Mouse (Mus musculus) hindbrain, embryonic 15.5 days (tissue): ENCODE data around the gene Chst5. TPM values are rescaled to one million over a fixed set of nuclear protein-coding genes. Genes with fewer than 3 reads are reported as not detected.

Experiments
- ATAC-seq: fragments of 200-750 bp; cut with Nextera tagmentation; 2 replicates; pipeline ENCODE4 v1.8.0; 2017; ENCODE audit warnings: low read depth, moderate number of reproducible peaks, moderate TSS enrichment; ENCODE audit not compliant: low FRiP score
- H3K27ac ChIP-seq: fragments of 300-500 bp; sonication (generic); replicated peaks from 2 replicates; pipeline ENCODE4 v1.5.1; 2015; ENCODE audit warnings: mild to moderate bottlenecking, inconsistent platforms
- H3K27me3 ChIP-seq: fragments of 300-500 bp; sonication (generic); 2 replicates; pipeline ENCODE4 v1.6.1; 2015; ENCODE audit warnings: control low read depth, inconsistent platforms
- H3K36me3 ChIP-seq: fragments of 300-500 bp; sonication (generic); 2 replicates; pipeline ENCODE4 v1.6.1; 2015; ENCODE audit warnings: control low read depth, inconsistent platforms
- H3K4me1 ChIP-seq: fragments of 300-500 bp; sonication (generic); replicated peaks from 2 replicates; pipeline ENCODE4 v1.6.1; 2015; ENCODE audit warnings: control low read depth, inconsistent platforms
- H3K4me2 ChIP-seq: fragments of 300-500 bp; sonication (generic); 2 replicates; pipeline ENCODE4 v1.6.1; 2015; ENCODE audit warnings: moderate library complexity, mild to moderate bottlenecking, inconsistent platforms
- H3K4me3 ChIP-seq: fragments of 300-500 bp; sonication (generic); 2 replicates; pipeline ENCODE4 v1.5.1; 2015; ENCODE audit warnings: mild to moderate bottlenecking, inconsistent platforms
- H3K9ac ChIP-seq: fragments of 300-500 bp; sonication (generic); 2 replicates; pipeline ENCODE4 v1.6.1; 2015; ENCODE audit warnings: inconsistent platforms
- H3K9me3 ChIP-seq: fragments of 300-500 bp; sonication (generic); 2 replicates; pipeline ENCODE4 v1.6.1; 2016; ENCODE audit warnings: control low read depth, inconsistent platforms
- WGBS: fragments of 180-500 bp; shearing (Covaris S2); methylation state at CpG from one replicate; pipeline ENCODE4 v1.1.7; 2015; 5-methylcytosine and 5-hydroxymethylcytosine counted together
- polyA plus RNA-seq: library from polyadenylated mRNA; unstranded; fragments of >200 nt; fragmentation: Nextera tagmentation; extraction: Ambion mirVana; gene quantifications from 2 replicates; pipeline ENCODE4 v1.2.1, GENCODE M21; 2015

Gene Chst5
- 3.2 and 4.9 TPM in 2 replicates for polyA plus RNA-seq

GRCm38 (mm10) chr8:111909621-111910450 lies at the start of gene Chst5:
Chst5 (minus strand) TSS chr8:111910447.
- peak within 1 kb of the TSS; percentile 88 for H3K4me2 ChIP-seq
- peak; percentile 63; the same call in 1 of the 2 replicates for ATAC-seq
- no peaks in the 10 kb centered on the region for H3K9me3 ChIP-seq
- peak within 1 kb of the TSS; percentile 44 for H3K4me3 ChIP-seq
- H3K27ac ChIP-seq = no peak within 1 kb of the TSS; the same call in 1 of the 2 replicates
- peaks cover 21% of the 10 kb centered on the region for H3K4me1 ChIP-seq
- H3K27me3 ChIP-seq = no peaks in the 10 kb centered on the region
- peak within 1 kb of the TSS; percentile 62 for H3K9ac ChIP-seq
- no peaks in the 10 kb centered on the region for H3K36me3 ChIP-seq
- 3% methylated on average over 41 of the region's 47 CpGs for WGBS

- Histone ChIP-seq H3K36me3 (peaks cover 46% of the 10 kb centered on the region), H3K27me3 (no peaks in the 10 kb centered on the region), H3K4me3 (no peak overlapping the region), H3K9me3 (no peaks in the 10 kb centered on the region), H3K27ac (no peak overlapping the region), H3K4me1 (no peaks in the 10 kb centered on the region), H3K9ac (no peak overlapping the region), H3K4me2 (no peak overlapping the region)
- 91% methylated on average over 2 of the region's 2 CpGs for WGBS
- ATAC-seq = no peak
These were observed 47.0 kb upstream of the Chst5 start for GRCm38 (mm10) chr8:111957231-111957630.

- no peak overlapping the region for H3K4me3 ChIP-seq
- no peaks in the 10 kb centered on the region for H3K4me1 ChIP-seq
- no peaks in the 10 kb centered on the region for H3K9me3 ChIP-seq
- H3K27me3 ChIP-seq = no peaks in the 10 kb centered on the region
- 94% methylated on average over 5 of the region's 5 CpGs for WGBS
- no peak overlapping the region for H3K27ac ChIP-seq
- H3K9ac ChIP-seq = no peak overlapping the region
- peaks cover 46% of the 10 kb centered on the region for H3K36me3 ChIP-seq
- H3K4me2 ChIP-seq = no peak overlapping the region
- ATAC-seq = no peak
These were observed 45.6 kb upstream of the Chst5 start for GRCm38 (mm10) chr8:111955879-111956278.

- Histone ChIP-seq H3K36me3 (peaks cover 46% of the 10 kb centered on the region), H3K9ac (no peak overlapping the region), H3K4me2 (no peak overlapping the region), H3K27me3 (no peaks in the 10 kb centered on the region), H3K27ac (no peak overlapping the region), H3K4me1 (no peaks in the 10 kb centered on the region), H3K9me3 (no peaks in the 10 kb centered on the region), H3K4me3 (no peak overlapping the region)
- 86% methylated on average over 4 of the region's 4 CpGs for WGBS
- no peak for ATAC-seq
These were observed 44.8 kb upstream of the Chst5 start for GRCm38 (mm10) chr8:111954844-111955594.

- ATAC-seq = no peak
- Histone ChIP-seq H3K27ac (no peak overlapping the region), H3K9me3 (no peaks in the 10 kb centered on the region), H3K27me3 (no peaks in the 10 kb centered on the region), H3K36me3 (peaks cover 47% of the 10 kb centered on the region), H3K4me2 (no peak overlapping the region), H3K4me1 (no peaks in the 10 kb centered on the region), H3K4me3 (no peak overlapping the region), H3K9ac (no peak overlapping the region)
- 96% methylated on average over 5 of the region's 5 CpGs for WGBS
These were observed 41.7 kb upstream of the Chst5 start for GRCm38 (mm10) chr8:111951936-111952335.

- Histone ChIP-seq H3K27ac (no peak overlapping the region), H3K27me3 (no peaks in the 10 kb centered on the region), H3K4me3 (no peak overlapping the region), H3K9me3 (no peaks in the 10 kb centered on the region), H3K4me1 (no peaks in the 10 kb centered on the region), H3K36me3 (peaks cover 42% of the 10 kb centered on the region), H3K4me2 (no peak overlapping the region), H3K9ac (no peak overlapping the region)
- 96% methylated on average over 7 of the region's 7 CpGs for WGBS
- ATAC-seq = no peak
These were observed 41.1 kb upstream of the Chst5 start for GRCm38 (mm10) chr8:111951317-111951716.

GRCm38 (mm10) chr8:111950846-111951245 lies 40.6 kb upstream of the Chst5 start:
- ATAC-seq = no peak
- WGBS = 93% methylated on average over 3 of the region's 3 CpGs
- Histone ChIP-seq H3K27ac (no peak overlapping the region), H3K4me1 (no peaks in the 10 kb centered on the region), H3K27me3 (no peaks in the 10 kb centered on the region), H3K9me3 (no peaks in the 10 kb centered on the region), H3K9ac (no peak overlapping the region), H3K4me3 (no peak overlapping the region), H3K36me3 (peaks cover 40% of the 10 kb centered on the region), H3K4me2 (no peak overlapping the region)

- Histone ChIP-seq H3K4me1 (no peaks in the 10 kb centered on the region), H3K36me3 (peaks cover 40% of the 10 kb centered on the region), H3K9me3 (no peaks in the 10 kb centered on the region), H3K27me3 (no peaks in the 10 kb centered on the region), H3K9ac (no peak overlapping the region), H3K27ac (no peak overlapping the region), H3K4me3 (no peak overlapping the region), H3K4me2 (no peak overlapping the region)
- no peak for ATAC-seq
- WGBS = 95% methylated on average over 8 of the region's 8 CpGs
These were observed 37.7 kb upstream of the Chst5 start for GRCm38 (mm10) chr8:111947954-111948353.

- Histone ChIP-seq H3K4me2 (no peak overlapping the region), H3K9me3 (no peaks in the 10 kb centered on the region), H3K4me1 (peaks cover 4% of the 10 kb centered on the region), H3K4me3 (no peak overlapping the region), H3K27me3 (no peaks in the 10 kb centered on the region), H3K27ac (no peak overlapping the region), H3K9ac (no peak overlapping the region), H3K36me3 (peaks cover 37% of the 10 kb centered on the region)
- 91% methylated on average over 2 of the region's 2 CpGs for WGBS
- no peak for ATAC-seq
These were observed 36.9 kb upstream of the Chst5 start for GRCm38 (mm10) chr8:111947144-111947543.

- no peak overlapping the region for H3K27ac ChIP-seq
- WGBS = 86% methylated on average over 2 of the region's 2 CpGs
- H3K4me2 ChIP-seq = no peak overlapping the region
- H3K4me3 ChIP-seq = no peak overlapping the region
- H3K9ac ChIP-seq = no peak overlapping the region
- peaks cover 37% of the 10 kb centered on the region for H3K36me3 ChIP-seq
- ATAC-seq = no peak
- no peaks in the 10 kb centered on the region for H3K9me3 ChIP-seq
- H3K27me3 ChIP-seq = no peaks in the 10 kb centered on the region
- peaks cover 23% of the 10 kb centered on the region for H3K4me1 ChIP-seq
These were observed 33.3 kb upstream of the Chst5 start for GRCm38 (mm10) chr8:111943544-111943943.

- Histone ChIP-seq H3K4me3 (peak overlapping the region; percentile 89), H3K9me3 (no peaks in the 10 kb centered on the region), H3K9ac (peak overlapping the region; percentile 86), H3K36me3 (peaks cover 22% of the 10 kb centered on the region), H3K4me2 (peak overlapping the region; percentile 99), H3K27me3 (no peaks in the 10 kb centered on the region), H3K4me1 (peaks cover 23% of the 10 kb centered on the region), H3K27ac (peak overlapping the region; percentile 82)
- peak; percentile 16; the same call in 1 of the 2 replicates for ATAC-seq
- 1% methylated on average over 23 of the region's 23 CpGs for WGBS
These were observed 30.8 kb upstream of the Chst5 start for GRCm38 (mm10) chr8:111941101-111941454.
